Mouse (Mus musculus): ENCODE measurements around the gene Loxl3.

Gene Loxl3

GRCm38 (mm10) chr6:83054074-83054851, 20.3 kb downstream of the Loxl3 start, which contains the start of gene Aup1:
TSS of gene Aup1 (plus strand) at chr6:83054521.
- DNase-seq, result peak; percentile 97

- peak; percentile 60 for DNase-seq
Observed at GRCm38 (mm10) chr6:83054871-83055431, 21.0 kb downstream of the Loxl3 start, which contains the start of gene Htra2. TSS of gene Htra2 (minus strand) at chr6:83055273.

- DNase-seq, result peak; percentile 76
Observed at GRCm38 (mm10) chr6:83057790-83058189, 23.8 kb downstream of the Loxl3 start, which contains the start of gene Dqx1. TSS of gene Dqx1 (plus strand) at chr6:83057844.

- DNase-seq, result no peak
Observed at GRCm38 (mm10) chr6:83058725-83059124, 24.8 kb downstream of the Loxl3 start.

GRCm38 (mm10) chr6:83065995-83066394, 32.0 kb downstream of the Loxl3 start:
- no peak for DNase-seq

- no peak for DNase-seq
Observed at GRCm38 (mm10) chr6:83066441-83066840, 32.5 kb downstream of the Loxl3 start.

- no peak for DNase-seq
Observed at GRCm38 (mm10) chr6:83068221-83068620, 34.2 kb downstream of the Loxl3 start.

- DNase-seq, result peak; percentile 37
Observed at GRCm38 (mm10) chr6:83068706-83069487, 34.9 kb downstream of the Loxl3 start.

- DNase-seq, result no peak
Observed at GRCm38 (mm10) chr6:83069488-83070246, 35.7 kb downstream of the Loxl3 start.

GRCm38 (mm10) chr6:83070247-83070310, 36.1 kb downstream of the Loxl3 start, which contains the start of gene Tlx2:
TSS of gene Tlx2 (minus strand) at chr6:83070293.
- DNase-seq, result no peak

GRCm38 (mm10) chr6:83070311-83071219, 36.6 kb downstream of the Loxl3 start:
- DNase-seq, result no peak

GRCm38 (mm10) chr6:83071220-83071619, 37.2 kb downstream of the Loxl3 start:
- DNase-seq, result no peak

GRCm38 (mm10) chr6:83074979-83075378, 41.0 kb downstream of the Loxl3 start:
- DNase-seq, result no peak

- DNase-seq, result no peak
Observed at GRCm38 (mm10) chr6:83077630-83078323, 43.8 kb downstream of the Loxl3 start, which contains the start of gene Pcgf1. TSS of gene Pcgf1 (plus strand) at chr6:83077869.

- DNase-seq, result peak; percentile 100
Observed at GRCm38 (mm10) chr6:83078324-83078858, 44.4 kb downstream of the Loxl3 start.

- no peak for DNase-seq
Observed at GRCm38 (mm10) chr6:83080210-83080609, 46.2 kb downstream of the Loxl3 start.

- DNase-seq, result no peak
Observed at GRCm38 (mm10) chr6:83083497-83083896, 49.5 kb downstream of the Loxl3 start.

GRCm38 (mm10) chr6:83084477-83084876, 50.5 kb downstream of the Loxl3 start:
- DNase-seq, result no peak

GRCm38 (mm10) chr6:83086121-83087035, 52.4 kb downstream of the Loxl3 start, which contains the start of gene Lbx2:
TSS of gene Lbx2 (plus strand) at chr6:83086367.
- peak; percentile 25 for DNase-seq
